Mouse (Mus musculus): Measurements from ENCODE around the gene Tsga13. TPM values are rescaled to one million over a fixed set of nuclear protein-coding genes. Genes with fewer than 3 reads are reported as not detected.
A peak's percentile ranks its signal among the peaks of the same experiment; 100 is the strongest.

Tsga13 gene
- polyA plus RNA-seq, 1 experiment from 2014 or later, result not detected

DNA sequence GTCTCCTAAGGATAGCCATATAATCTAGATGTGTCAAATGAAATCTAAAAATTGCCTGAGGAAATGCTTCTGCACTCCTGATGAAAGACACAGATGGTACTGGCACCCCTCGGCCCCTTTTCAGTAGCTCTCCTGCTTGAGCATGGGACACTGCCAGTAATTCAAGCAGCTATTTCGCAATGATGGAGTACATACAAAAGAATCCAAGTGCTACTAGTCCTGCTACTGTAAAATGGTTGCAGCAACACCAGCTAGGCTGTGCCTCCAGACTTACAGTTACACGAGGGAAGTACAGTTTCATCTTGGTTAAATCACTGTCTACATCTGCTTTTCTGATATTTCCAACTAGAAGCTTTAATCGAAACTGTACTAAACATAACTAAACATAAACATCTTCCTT lies 31.9 kb downstream of the Tsga13 start:
- 84% methylated on average over 4 of the region's 4 CpGs for WGBS
- no peaks in the 10 kb centered on the region for H3K36me3 ChIP-seq (ENCODE audit: control insufficient read depth, insufficient read depth, low read length)

DNA sequence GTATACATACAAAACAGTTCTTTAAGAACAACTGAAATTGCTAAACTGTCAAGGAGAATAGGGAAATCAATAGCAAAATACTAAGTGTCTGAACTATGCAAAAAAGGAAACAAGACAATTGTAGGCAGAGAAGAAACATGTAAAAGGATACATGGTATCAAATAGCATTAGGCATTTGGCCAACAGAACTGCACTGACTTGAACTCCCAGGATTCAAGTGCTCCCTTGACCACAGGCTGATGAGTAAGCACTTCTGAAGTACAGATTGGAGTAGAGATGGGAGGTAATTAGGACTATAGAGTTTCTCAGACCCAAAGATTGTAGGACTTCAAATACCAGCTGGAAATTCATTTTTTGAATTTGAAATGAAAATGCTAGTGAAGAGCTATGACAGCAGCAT lies 38.7 kb downstream of the Tsga13 start:
- Histone ChIP-seq H3K36me3 (ENCODE audit: control insufficient read depth, insufficient read depth, low read length) (no peaks in the 10 kb centered on the region), H3K4me2 (ENCODE audit: low read depth, low read length) (no peak overlapping the region), H3K4me1 (ENCODE audit: control insufficient read depth, insufficient read depth, low read length) (no peaks in the 10 kb centered on the region), H3K27me3 (replicated peaks; ENCODE audit: control insufficient read depth, insufficient read depth, low read length) (no peaks in the 10 kb centered on the region), H3K9ac (ENCODE audit: low read depth, low read length) (no peak overlapping the region), H3K4me3 (ENCODE audit: low read length) (no peak overlapping the region), H3K9me3 (ENCODE audit: control insufficient read depth, low read length) (no peaks in the 10 kb centered on the region), H3K27ac (ENCODE audit: low read length) (no peak overlapping the region)
- ATAC-seq, result no peak

More for the DNA sequence above, 31.9 kb downstream of the Tsga13 start:
- H3K27me3 ChIP-seq (replicated peaks; ENCODE audit: control insufficient read depth, insufficient read depth, low read length), result no peaks in the 10 kb centered on the region
- no peak overlapping the region for H3K9ac ChIP-seq (ENCODE audit: low read depth, low read length)
- no peak for ATAC-seq
- no peak overlapping the region for H3K4me3 ChIP-seq (ENCODE audit: low read length)
- H3K4me2 ChIP-seq (ENCODE audit: low read depth, low read length), result no peak overlapping the region
- no peaks in the 10 kb centered on the region for H3K4me1 ChIP-seq (ENCODE audit: control insufficient read depth, insufficient read depth, low read length)
- no peaks in the 10 kb centered on the region for H3K9me3 ChIP-seq (ENCODE audit: control insufficient read depth, low read length)
- no peak overlapping the region for H3K27ac ChIP-seq (ENCODE audit: low read length)

DNA sequence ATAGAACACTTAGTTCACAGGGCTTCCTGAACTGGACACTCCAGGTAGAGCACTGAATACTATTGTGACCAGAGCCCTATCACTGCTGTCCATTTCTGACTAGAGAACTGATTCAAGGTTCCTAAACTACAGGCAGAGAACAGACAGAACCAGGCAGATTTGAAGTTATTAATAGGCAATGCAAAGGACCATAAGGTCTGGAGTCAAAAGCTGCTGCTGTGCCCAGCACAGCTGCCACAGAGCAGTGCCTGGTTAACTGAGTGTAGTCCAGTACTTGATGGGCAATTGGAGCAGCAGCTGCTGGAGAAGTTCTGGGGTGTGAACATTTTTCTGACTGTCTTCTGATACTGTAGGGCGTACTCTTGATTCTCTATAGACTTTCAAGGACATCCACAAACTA lies 48.9 kb downstream of the Tsga13 start:
- ATAC-seq, result no peak
- Histone ChIP-seq H3K9ac (ENCODE audit: low read depth, low read length) (no peak overlapping the region), H3K4me1 (ENCODE audit: control insufficient read depth, insufficient read depth, low read length) (no peaks in the 10 kb centered on the region), H3K9me3 (ENCODE audit: control insufficient read depth, low read length) (no peaks in the 10 kb centered on the region), H3K4me3 (ENCODE audit: low read length) (no peak overlapping the region), H3K27ac (ENCODE audit: low read length) (no peak overlapping the region), H3K27me3 (replicated peaks; ENCODE audit: control insufficient read depth, insufficient read depth, low read length) (no peaks in the 10 kb centered on the region), H3K4me2 (ENCODE audit: low read depth, low read length) (no peak overlapping the region), H3K36me3 (ENCODE audit: control insufficient read depth, insufficient read depth, low read length) (no peaks in the 10 kb centered on the region)
- 92% methylated on average over 1 of the region's 1 CpGs for WGBS

DNA sequence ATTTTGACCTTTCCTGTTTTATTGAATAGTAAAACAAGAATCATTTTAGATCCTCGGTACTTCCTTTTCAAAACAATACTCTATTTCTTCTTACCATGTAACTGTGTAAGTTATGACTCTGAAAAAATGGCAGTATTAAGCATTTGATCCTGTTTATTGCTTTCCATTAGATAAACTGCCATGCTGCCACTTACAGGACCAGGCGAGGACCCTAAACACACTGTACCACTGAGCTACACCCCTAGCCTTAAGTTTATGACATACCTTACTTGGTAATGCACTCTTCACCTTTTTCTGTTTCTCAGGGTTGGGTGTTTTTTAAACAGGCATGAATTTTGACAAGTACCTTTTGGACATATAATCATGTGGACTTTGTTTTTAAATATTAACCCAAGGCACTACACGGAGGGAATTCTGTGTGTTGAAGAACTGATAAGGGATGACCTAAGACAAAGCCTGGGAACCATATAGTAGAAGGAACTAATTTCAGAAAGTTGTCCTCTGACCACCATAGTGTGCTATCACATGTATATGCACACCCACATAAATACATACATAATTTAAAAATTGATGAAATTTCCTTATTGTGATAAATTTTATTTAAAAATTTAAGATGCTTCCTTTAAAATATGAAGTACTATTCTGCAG lies 50.2 kb downstream of the Tsga13 start:
- no peak overlapping the region for H3K27ac ChIP-seq (ENCODE audit: low read length)
- no peaks in the 10 kb centered on the region for H3K36me3 ChIP-seq (ENCODE audit: control insufficient read depth, insufficient read depth, low read length)
- H3K27me3 ChIP-seq (replicated peaks; ENCODE audit: control insufficient read depth, insufficient read depth, low read length), result no peaks in the 10 kb centered on the region
- no peak overlapping the region for H3K4me2 ChIP-seq (ENCODE audit: low read depth, low read length)
- 58% methylated on average over 3 of the region's 3 CpGs for WGBS
- H3K4me1 ChIP-seq (ENCODE audit: control insufficient read depth, insufficient read depth, low read length), result no peaks in the 10 kb centered on the region
- no peak overlapping the region for H3K4me3 ChIP-seq (ENCODE audit: low read length)
- no peak overlapping the region for H3K9ac ChIP-seq (ENCODE audit: low read depth, low read length)
- H3K9me3 ChIP-seq (ENCODE audit: control insufficient read depth, low read length), result no peaks in the 10 kb centered on the region
- ATAC-seq, result peak; percentile 93

DNA sequence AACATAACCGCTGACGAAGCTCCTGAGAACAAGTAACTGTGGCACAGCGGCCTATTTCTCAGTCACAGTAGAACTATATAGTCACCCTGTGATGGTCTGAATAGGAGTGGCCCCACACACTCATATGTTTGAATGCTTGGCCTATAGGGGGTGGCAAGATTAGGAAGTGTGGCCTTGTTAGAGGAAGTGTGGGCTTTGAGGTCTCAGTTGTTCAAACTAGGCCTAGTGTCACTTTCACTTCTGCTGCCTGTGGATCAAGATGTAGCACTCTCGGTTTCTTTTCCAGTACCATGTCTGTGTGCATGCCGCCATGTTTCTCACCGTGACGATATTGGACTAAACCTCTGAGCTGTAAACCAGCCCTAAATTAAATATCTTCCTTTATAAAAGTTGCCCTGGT lies 59.4 kb downstream of the Tsga13 start:
- WGBS, result 96% methylated on average over 7 of the region's 7 CpGs
- ATAC-seq, result peak; percentile 38; the same call in 1 of the 2 replicates
- H3K4me3 ChIP-seq (ENCODE audit: low read length), result no peak overlapping the region
- no peaks in the 10 kb centered on the region for H3K27me3 ChIP-seq (replicated peaks; ENCODE audit: control insufficient read depth, insufficient read depth, low read length)
- no peak overlapping the region for H3K4me2 ChIP-seq (ENCODE audit: low read depth, low read length)
- H3K27ac ChIP-seq (ENCODE audit: low read length), result no peak overlapping the region
- H3K36me3 ChIP-seq (ENCODE audit: control insufficient read depth, insufficient read depth, low read length), result no peaks in the 10 kb centered on the region
- no peaks in the 10 kb centered on the region for H3K4me1 ChIP-seq (ENCODE audit: control insufficient read depth, insufficient read depth, low read length)
- H3K9me3 ChIP-seq (ENCODE audit: control insufficient read depth, low read length), result no peaks in the 10 kb centered on the region
- no peak overlapping the region for H3K9ac ChIP-seq (ENCODE audit: low read depth, low read length)

DNA sequence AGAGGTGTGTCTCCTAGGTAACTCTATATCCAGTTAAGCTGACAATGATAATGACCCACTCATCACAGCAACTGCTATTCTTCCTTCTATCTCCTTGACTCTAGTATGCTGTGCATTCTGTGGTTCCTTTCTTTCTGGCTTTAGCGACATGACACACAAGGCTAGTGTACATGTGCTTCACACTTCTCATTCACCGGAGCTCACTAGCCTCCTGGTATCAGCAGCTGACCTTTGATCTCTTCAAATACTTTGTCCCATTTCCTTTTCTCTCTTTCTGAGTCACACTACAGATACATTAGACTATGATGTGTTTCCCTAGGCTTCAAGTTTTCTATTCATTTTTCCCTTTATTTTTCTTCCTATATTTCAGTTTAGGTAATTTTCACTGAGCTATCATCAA lies 60.2 kb downstream of the Tsga13 start:
- H3K9ac ChIP-seq (ENCODE audit: low read depth, low read length), result no peak overlapping the region
- WGBS, result 58% methylated on average over 2 of the region's 2 CpGs
- no peak overlapping the region for H3K27ac ChIP-seq (ENCODE audit: low read length)
- no peaks in the 10 kb centered on the region for H3K4me1 ChIP-seq (ENCODE audit: control insufficient read depth, insufficient read depth, low read length)
- no peak overlapping the region for H3K4me3 ChIP-seq (ENCODE audit: low read length)
- no peaks in the 10 kb centered on the region for H3K9me3 ChIP-seq (ENCODE audit: control insufficient read depth, low read length)
- no peaks in the 10 kb centered on the region for H3K36me3 ChIP-seq (ENCODE audit: control insufficient read depth, insufficient read depth, low read length)
- peak; percentile 89 for ATAC-seq
- H3K27me3 ChIP-seq (replicated peaks; ENCODE audit: control insufficient read depth, insufficient read depth, low read length), result no peaks in the 10 kb centered on the region
- H3K4me2 ChIP-seq (ENCODE audit: low read depth, low read length), result no peak overlapping the region

DNA sequence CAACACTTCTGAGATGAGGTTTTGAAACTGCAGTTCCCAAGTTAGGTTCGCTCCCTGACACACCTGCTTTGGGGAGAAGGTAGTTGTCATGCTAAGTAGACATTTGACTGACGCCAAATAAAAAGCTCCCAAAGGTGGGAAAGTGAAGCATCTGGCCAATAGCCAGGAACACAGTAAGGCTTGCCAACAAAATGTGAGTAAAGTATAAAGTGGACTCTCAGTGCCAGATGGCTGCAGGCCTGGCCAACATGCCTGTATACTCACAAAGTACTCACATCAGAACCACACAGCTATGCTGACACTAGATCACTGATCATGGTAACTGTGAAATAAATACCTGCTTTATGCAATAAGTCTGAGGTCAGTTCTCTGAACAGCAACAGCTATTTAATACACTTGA lies 65.6 kb downstream of the Tsga13 start:
- Histone ChIP-seq H3K4me1 (ENCODE audit: control insufficient read depth, insufficient read depth, low read length) (no peaks in the 10 kb centered on the region), H3K4me2 (ENCODE audit: low read depth, low read length) (no peak overlapping the region), H3K9ac (ENCODE audit: low read depth, low read length) (no peak overlapping the region), H3K27me3 (replicated peaks; ENCODE audit: control insufficient read depth, insufficient read depth, low read length) (no peaks in the 10 kb centered on the region), H3K9me3 (ENCODE audit: control insufficient read depth, low read length) (no peaks in the 10 kb centered on the region), H3K4me3 (ENCODE audit: low read length) (no peak overlapping the region), H3K36me3 (ENCODE audit: control insufficient read depth, insufficient read depth, low read length) (no peaks in the 10 kb centered on the region), H3K27ac (ENCODE audit: low read length) (no peak overlapping the region)
- ATAC-seq, result no peak
- WGBS, result 67% methylated on average over 2 of the region's 2 CpGs

Other genes with a start within 250 kb of the Tsga13 start
- gene Cep41, start 221.8 kb downstream of the Tsga13 start, polyA plus RNA-seq (2015; fragmentation: Nextera tagmentation; extraction: Ambion mirVana), result 6.2 and 6.6 TPM in 2 replicates
- 558 and 560 TPM in 2 replicates for gene Mest, start 192.0 kb downstream of the Tsga13 start, polyA plus RNA-seq (2015; fragmentation: Nextera tagmentation; extraction: Ambion mirVana)
- gene Copg2, start 18.8 kb downstream of the Tsga13 start, polyA plus RNA-seq (2015; fragmentation: Nextera tagmentation; extraction: Ambion mirVana), result 17.1 TPM in 2 replicates
- gene Klf14, start 43.5 kb upstream of the Tsga13 start, polyA plus RNA-seq (2015; fragmentation: Nextera tagmentation; extraction: Ambion mirVana), result 1.5 and 1.6 TPM in 2 replicates